ENCODE assay signal across 8 mouse cellular contexts in the genomic region with DNA sequence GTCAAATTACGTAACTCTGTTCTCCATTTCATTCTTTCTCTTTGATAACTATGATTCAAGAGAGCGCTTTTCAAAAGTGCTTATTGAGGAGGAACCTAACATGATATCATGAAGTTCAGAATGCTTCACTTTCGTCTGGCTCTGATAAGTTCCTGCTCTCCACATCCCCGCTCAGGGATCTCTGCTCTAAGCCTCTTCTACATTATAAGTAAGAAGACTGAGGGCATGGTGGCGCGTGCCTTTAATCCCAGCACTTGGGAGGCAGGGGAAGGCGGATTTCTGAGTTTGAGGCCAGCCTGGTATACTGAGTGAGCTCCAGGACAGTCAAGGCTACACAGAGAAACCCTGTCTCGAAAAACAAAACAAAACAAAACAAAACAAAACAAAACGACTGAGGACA. TPM values are rescaled to one million over a fixed set of nuclear protein-coding genes. Genes with fewer than 3 reads are reported as not detected.
DNase-seq lines count a peak whose midpoint lies in the region; ATAC-seq and TF ChIP-seq lines count a peak whose summit lies in the region.

No protein-coding gene starts in this region.

- no peak for ATAC-seq in embryonic facial prominence, embryonic 11.5 days (replicated peaks; ENCODE audit: insufficient number of reproducible peaks, low FRiP score, low TSS enrichment, low read depth)
- ATAC-seq in intestine, embryonic 14.5 days (replicated peaks; ENCODE audit: low FRiP score, low TSS enrichment, low read depth): no peak
- ATAC-seq in lung, embryonic 15.5 days (ENCODE audit: borderline replicate concordance, extremely low read depth, low FRiP score, low TSS enrichment): no peak
- no peak for ATAC-seq in frontal cortex, adult (ENCODE audit: low TSS enrichment)

- DNase-seq in adrenal gland, postnatal 14 days: peak; percentile 16
- no peak for DNase-seq in adrenal gland, adult 18-20 months (ENCODE audit: low spot score in 2 of 2)
- DNase-seq in embryonic facial prominence, embryonic 11.5 days (ENCODE audit: low spot score): peak; percentile 20
- DNase-seq in intestine, embryonic 14.5 days (ENCODE audit: low spot score): peak; percentile 52
- DNase-seq in layer of hippocampus, postnatal 14 days (ENCODE audit: low spot score in 2 of 2): no peak

- peaks cover 11% of the 10 kb centered on the region for H3K4me1 ChIP-seq in E14TG2a.4 (replicated peaks; ENCODE audit: low read depth, low read length)
- H3K4me1 ChIP-seq in embryonic facial prominence, embryonic 11.5 days (ENCODE audit: control insufficient read depth, insufficient read depth, low read length): no peaks in the 10 kb centered on the region
- H3K4me1 ChIP-seq in intestine, embryonic 14.5 days (replicated peaks; ENCODE audit: control insufficient read depth, insufficient read depth, low read length): 0 out of 2 replicates have a peak, but pooled peaks cover 6% of the 10 kb centered on the region
- H3K4me1 ChIP-seq in lung, embryonic 15.5 days: 0 out of 2 replicates have a peak, but pooled peaks cover 12% of the 10 kb centered on the region

- H3K4me3 ChIP-seq in E14TG2a.4 (replicated peaks; ENCODE audit: low read length): peak overlapping the region; percentile 94
- H3K4me3 ChIP-seq in embryonic facial prominence, embryonic 11.5 days (ENCODE audit: low read depth, low read length): peak overlapping the region; percentile 85
- H3K4me3 ChIP-seq in intestine, embryonic 14.5 days (ENCODE audit: low read depth, low read length): peak overlapping the region; percentile 95
- peak overlapping the region; percentile 88 for H3K4me3 ChIP-seq in lung, embryonic 15.5 days

- no peaks in the 10 kb centered on the region for H3K9me3 ChIP-seq in E14TG2a.4 (ENCODE audit: low read length)
- no peaks in the 10 kb centered on the region for H3K9me3 ChIP-seq in embryonic facial prominence, embryonic 11.5 days (replicated peaks; ENCODE audit: control insufficient read depth, low read length)
- H3K9me3 ChIP-seq in intestine, embryonic 14.5 days (ENCODE audit: control insufficient read depth, low read length): no peaks in the 10 kb centered on the region
- H3K9me3 ChIP-seq in lung, embryonic 15.5 days: no peaks in the 10 kb centered on the region

- H3K9ac ChIP-seq in embryonic facial prominence, embryonic 11.5 days (replicated peaks; ENCODE audit: low read length): peak overlapping the region; percentile 92
- H3K9ac ChIP-seq in intestine, embryonic 14.5 days (ENCODE audit: low read length): peak overlapping the region; percentile 87
- peak overlapping the region; percentile 75; the same call in 1 of the 2 replicates for H3K9ac ChIP-seq in lung, embryonic 15.5 days

- TF ChIP-seq CTCF in E14TG2a.4 (conservative IDR thresholded peaks at IDR 0.05; ENCODE audit: low read length): no peak

- peaks cover 18% of the 10 kb centered on the region for H3K27me3 ChIP-seq in E14TG2a.4 (ENCODE audit: insufficient read depth, low read length)
- H3K27me3 ChIP-seq in embryonic facial prominence, embryonic 11.5 days (ENCODE audit: control insufficient read depth, insufficient read depth, low read length): no peaks in the 10 kb centered on the region
- H3K27me3 ChIP-seq in intestine, embryonic 14.5 days (replicated peaks; ENCODE audit: control insufficient read depth, insufficient read depth, low read length): 0 out of 2 replicates have a peak, but pooled peaks cover under 1% of the 10 kb centered on the region
- no peaks in the 10 kb centered on the region for H3K27me3 ChIP-seq in lung, embryonic 15.5 days

- WGBS in embryonic facial prominence, embryonic 11.5 days: 18% methylated on average over 9 of the region's 9 CpGs
- 19% methylated on average over 9 of the region's 9 CpGs for WGBS in intestine, embryonic 14.5 days
- WGBS in lung, embryonic 15.5 days: 18% methylated on average over 9 of the region's 9 CpGs

- H3K27ac ChIP-seq in embryonic facial prominence, embryonic 11.5 days (replicated peaks; ENCODE audit: low read depth, low read length): no peak overlapping the region
- no peak overlapping the region for H3K27ac ChIP-seq in intestine, embryonic 14.5 days (ENCODE audit: low read depth)
- no peak overlapping the region for H3K27ac ChIP-seq in lung, embryonic 15.5 days

- H3K36me3 ChIP-seq in E14TG2a.4 (ENCODE audit: insufficient read depth, low read length): no peaks in the 10 kb centered on the region
- no peaks in the 10 kb centered on the region for H3K36me3 ChIP-seq in embryonic facial prominence, embryonic 11.5 days (replicated peaks; ENCODE audit: control insufficient read depth, insufficient read depth, low read depth, low read length)
- H3K36me3 ChIP-seq in intestine, embryonic 14.5 days (ENCODE audit: control insufficient read depth, insufficient read depth, low read length): 0 out of 2 replicates have a peak, but pooled peaks cover 4% of the 10 kb centered on the region
- no peaks in the 10 kb centered on the region; the same call in 1 of the 2 replicates for H3K36me3 ChIP-seq in lung, embryonic 15.5 days

- peak overlapping the region; percentile 76 for H3K4me2 ChIP-seq in embryonic facial prominence, embryonic 11.5 days (ENCODE audit: low read depth, low read length)
- H3K4me2 ChIP-seq in intestine, embryonic 14.5 days (ENCODE audit: low read length): peak overlapping the region; percentile 86
- peak overlapping the region; percentile 70 for H3K4me2 ChIP-seq in lung, embryonic 15.5 days

RNA-seq across cellular contexts. Expression of a gene that starts 0.3 kb away (rescaled TPM):
- total RNA-seq in adrenal gland, postnatal 14 days (2021): 45.0 and 47.0 TPM in 2 replicates
- total RNA-seq in adrenal gland, adult 18-20 months (2021): 10 to 100 TPM; 34.7 to 42.5 TPM
- polyA plus RNA-seq in embryonic facial prominence, embryonic 11.5 days (2014; fragmentation: Nextera tagmentation; extraction: Ambion mirVana): 65.1 and 71.4 TPM in 2 replicates
- 34.0 and 36.8 TPM in 2 replicates for polyA plus RNA-seq in intestine, embryonic 14.5 days (2014; fragmentation: Nextera tagmentation; extraction: Ambion mirVana)
- polyA plus RNA-seq in lung, embryonic 15.5 days (2015; fragmentation: Nextera tagmentation; extraction: Ambion mirVana): 40.9 and 44.7 TPM in 2 replicates
- 10 to 100 TPM; 36.8 to 38.3 TPM for total RNA-seq in layer of hippocampus, postnatal 14 days (2021)

Comparison
In these comparisons a context has a peak if more than half of its experiments do, and no peak if none do; other contexts are left out.
1. DNase-seq: peak in adrenal gland, postnatal 14 days (single experiment), embryonic facial prominence, embryonic 11.5 days (single experiment) and intestine, embryonic 14.5 days (single experiment); none in adrenal gland, adult 18-20 months (0 of 2) and layer of hippocampus, postnatal 14 days (0 of 2).
2. Peak in every context shown above with its lines, with median percentiles within 50 percentile points of each other: H3K4me3 ChIP-seq, H3K4me2 ChIP-seq and H3K9ac ChIP-seq.